Mouse (Mus musculus): ENCODE results near the gene Aipl1. TPM values are rescaled to one million over a fixed set of nuclear protein-coding genes. Genes with fewer than 3 reads are reported as not detected.

Aipl1 gene
- polyA plus RNA-seq, 1 experiment from 2014 or later = 0.09 TPM

- Histone ChIP-seq H3K4me3 (ENCODE audit: low read length) (no peak overlapping the region), H3K9ac (ENCODE audit: low read depth, low read length) (no peak overlapping the region), H3K36me3 (ENCODE audit: control insufficient read depth, insufficient read depth, low read length) (no peaks in the 10 kb centered on the region), H3K4me2 (replicated peaks; ENCODE audit: low read depth, low read length) (no peak overlapping the region), H3K27ac (ENCODE audit: low read depth, low read length) (no peak overlapping the region), H3K4me1 (ENCODE audit: control insufficient read depth, insufficient read depth, low read length) (no peaks in the 10 kb centered on the region), H3K27me3 (ENCODE audit: control insufficient read depth, insufficient read depth, low read length) (peaks cover 10% of the 10 kb centered on the region), H3K9me3 (ENCODE audit: control insufficient read depth, low read length) (no peaks in the 10 kb centered on the region)
- WGBS = 20% methylated on average over 23 of the region's 23 CpGs
- no peak for ATAC-seq (ENCODE audit: low FRiP score, low TSS enrichment)
Observed at GRCm38 (mm10) chr11:72029143-72029542, 8.2 kb downstream of the Aipl1 start.

DNA sequence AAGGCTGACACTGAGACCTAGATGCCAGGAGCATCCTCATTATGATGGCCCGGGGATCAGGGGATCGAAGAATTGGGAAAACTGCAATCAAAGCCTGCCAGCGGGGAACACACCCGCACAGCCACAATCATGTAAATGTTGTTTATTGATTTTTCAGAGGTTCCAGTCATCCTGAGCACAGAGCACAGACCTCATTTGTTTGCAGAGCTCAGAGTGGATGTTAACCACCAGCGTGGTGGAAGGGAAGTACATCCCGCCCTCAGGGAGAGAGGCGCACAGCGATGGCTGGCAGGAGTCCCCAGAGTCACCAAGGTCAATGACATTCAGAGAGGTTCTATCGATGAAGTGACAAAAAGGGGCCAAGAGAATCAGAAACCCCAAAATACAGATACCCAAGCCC lies 9.5 kb downstream of the Aipl1 start:
- peaks cover 10% of the 10 kb centered on the region for H3K27me3 ChIP-seq (ENCODE audit: control insufficient read depth, insufficient read depth, low read length)
- ATAC-seq (ENCODE audit: low FRiP score, low TSS enrichment) = no peak
- 92% methylated on average over 9 of the region's 9 CpGs for WGBS

GRCm38 (mm10) chr11:72026516-72026915 lies 10.8 kb downstream of the Aipl1 start:
- Histone ChIP-seq H3K9me3 (ENCODE audit: control insufficient read depth, low read length) (no peaks in the 10 kb centered on the region), H3K4me3 (ENCODE audit: low read length) (no peak overlapping the region), H3K9ac (ENCODE audit: low read depth, low read length) (no peak overlapping the region), H3K27ac (ENCODE audit: low read depth, low read length) (no peak overlapping the region), H3K36me3 (ENCODE audit: control insufficient read depth, insufficient read depth, low read length) (no peaks in the 10 kb centered on the region), H3K4me2 (replicated peaks; ENCODE audit: low read depth, low read length) (no peak overlapping the region), H3K27me3 (ENCODE audit: control insufficient read depth, insufficient read depth, low read length) (peaks cover 10% of the 10 kb centered on the region), H3K4me1 (ENCODE audit: control insufficient read depth, insufficient read depth, low read length) (no peaks in the 10 kb centered on the region)
- 63% methylated on average over 9 of the region's 9 CpGs for WGBS
- no peak for ATAC-seq (ENCODE audit: low FRiP score, low TSS enrichment)

More for the DNA sequence above, 9.5 kb downstream of the Aipl1 start:
- Histone ChIP-seq H3K4me1 (ENCODE audit: control insufficient read depth, insufficient read depth, low read length) (no peaks in the 10 kb centered on the region), H3K36me3 (ENCODE audit: control insufficient read depth, insufficient read depth, low read length) (no peaks in the 10 kb centered on the region), H3K9me3 (ENCODE audit: control insufficient read depth, low read length) (no peaks in the 10 kb centered on the region), H3K27ac (ENCODE audit: low read depth, low read length) (no peak overlapping the region), H3K4me3 (ENCODE audit: low read length) (no peak overlapping the region), H3K4me2 (replicated peaks; ENCODE audit: low read depth, low read length) (no peak overlapping the region), H3K9ac (ENCODE audit: low read depth, low read length) (no peak overlapping the region)

DNA sequence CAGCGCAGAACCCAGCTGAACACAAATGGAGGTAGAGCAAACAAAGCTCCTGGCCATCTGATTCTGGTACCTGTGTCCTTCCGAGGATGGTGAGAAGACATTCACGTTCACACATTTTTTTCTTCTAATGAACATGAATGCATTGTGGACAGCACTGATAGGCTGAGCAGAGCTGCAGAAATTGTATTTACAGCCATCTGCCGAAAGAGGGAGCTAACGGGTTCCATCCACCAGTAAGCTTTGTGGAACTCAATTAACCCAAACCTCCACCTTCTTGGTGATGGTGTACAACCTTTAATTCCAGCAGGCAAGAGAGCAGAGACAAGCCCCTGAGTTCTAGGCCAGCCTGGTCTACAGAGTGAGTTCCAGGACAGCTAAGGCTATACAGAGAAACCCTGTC lies 11.5 kb downstream of the Aipl1 start:
- ATAC-seq (ENCODE audit: low FRiP score, low TSS enrichment) = no peak
- Histone ChIP-seq H3K27me3 (ENCODE audit: control insufficient read depth, insufficient read depth, low read length) (peaks cover 10% of the 10 kb centered on the region), H3K27ac (ENCODE audit: low read depth, low read length) (no peak overlapping the region), H3K9me3 (ENCODE audit: control insufficient read depth, low read length) (no peaks in the 10 kb centered on the region), H3K4me2 (replicated peaks; ENCODE audit: low read depth, low read length) (no peak overlapping the region), H3K4me1 (ENCODE audit: control insufficient read depth, insufficient read depth, low read length) (no peaks in the 10 kb centered on the region), H3K36me3 (ENCODE audit: control insufficient read depth, insufficient read depth, low read length) (no peaks in the 10 kb centered on the region), H3K9ac (ENCODE audit: low read depth, low read length) (no peak overlapping the region), H3K4me3 (ENCODE audit: low read length) (no peak overlapping the region)
- WGBS = 47% methylated on average over 5 of the region's 5 CpGs

- no peak overlapping the region for H3K9ac ChIP-seq (ENCODE audit: low read depth, low read length)
- H3K27ac ChIP-seq (ENCODE audit: low read depth, low read length) = no peak overlapping the region
- H3K4me2 ChIP-seq (replicated peaks; ENCODE audit: low read depth, low read length) = no peak overlapping the region
- peaks cover 4% of the 10 kb centered on the region for H3K27me3 ChIP-seq (ENCODE audit: control insufficient read depth, insufficient read depth, low read length)
- H3K4me3 ChIP-seq (ENCODE audit: low read length) = no peak overlapping the region
- H3K4me1 ChIP-seq (ENCODE audit: control insufficient read depth, insufficient read depth, low read length) = no peaks in the 10 kb centered on the region
- ATAC-seq (ENCODE audit: low FRiP score, low TSS enrichment) = no peak
- WGBS = 16% methylated on average over 5 of the region's 5 CpGs
- H3K9me3 ChIP-seq (ENCODE audit: control insufficient read depth, low read length) = no peaks in the 10 kb centered on the region
- no peaks in the 10 kb centered on the region for H3K36me3 ChIP-seq (ENCODE audit: control insufficient read depth, insufficient read depth, low read length)
Observed at GRCm38 (mm10) chr11:72024193-72024781, 13.0 kb downstream of the Aipl1 start.

DNA sequence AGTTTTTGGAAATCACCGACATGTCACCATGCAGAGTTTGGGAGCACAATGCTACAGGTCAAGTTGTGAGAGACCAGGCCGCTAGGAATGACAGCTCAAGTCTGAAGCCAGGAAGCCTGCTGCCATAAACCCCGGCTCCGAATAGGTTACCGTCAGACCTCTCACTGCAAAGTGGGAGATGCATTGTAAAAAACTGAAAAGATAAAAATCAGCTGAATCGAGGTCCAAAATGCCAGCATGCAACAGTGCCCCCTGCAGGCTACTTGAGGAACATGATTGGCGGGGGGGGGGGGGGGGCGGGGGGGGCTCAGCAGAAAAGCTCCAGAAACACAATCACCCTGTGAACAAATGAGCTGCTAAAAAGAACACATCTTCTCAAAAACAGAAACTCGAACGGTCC lies 13.7 kb downstream of the Aipl1 start:
- ATAC-seq (ENCODE audit: low FRiP score, low TSS enrichment) = no peak
- H3K36me3 ChIP-seq (ENCODE audit: control insufficient read depth, insufficient read depth, low read length) = no peaks in the 10 kb centered on the region
- H3K27me3 ChIP-seq (ENCODE audit: control insufficient read depth, insufficient read depth, low read length) = no peaks in the 10 kb centered on the region; the same call in 1 of the 2 replicates
- H3K9me3 ChIP-seq (ENCODE audit: control insufficient read depth, low read length) = no peaks in the 10 kb centered on the region
- H3K4me2 ChIP-seq (replicated peaks; ENCODE audit: low read depth, low read length) = no peak overlapping the region
- 26% methylated on average over 9 of the region's 10 CpGs for WGBS
- H3K4me1 ChIP-seq (ENCODE audit: control insufficient read depth, insufficient read depth, low read length) = no peaks in the 10 kb centered on the region
- no peak overlapping the region for H3K27ac ChIP-seq (ENCODE audit: low read depth, low read length)
- H3K4me3 ChIP-seq (ENCODE audit: low read length) = no peak overlapping the region
- H3K9ac ChIP-seq (ENCODE audit: low read depth, low read length) = no peak overlapping the region

DNA sequence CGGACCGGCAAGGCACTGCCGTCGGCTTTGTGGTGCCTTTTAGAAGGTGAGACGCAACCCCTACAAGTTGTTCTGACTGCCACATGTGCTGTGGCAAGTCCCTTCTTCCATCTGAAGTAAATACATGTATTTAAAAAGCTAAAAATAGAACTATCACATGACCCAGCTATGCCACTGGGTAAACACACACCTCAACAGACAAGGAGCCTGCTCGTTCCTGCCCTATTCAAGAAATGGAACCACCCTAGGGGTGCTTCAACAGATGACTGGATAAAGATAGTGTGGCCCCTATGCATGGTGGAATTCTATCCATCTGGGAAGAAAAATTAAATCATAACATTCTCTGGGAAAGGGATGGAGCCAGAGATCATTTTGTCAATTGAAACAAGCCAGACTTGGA lies 14.5 kb downstream of the Aipl1 start:
- Histone ChIP-seq H3K4me3 (ENCODE audit: low read length) (no peak overlapping the region), H3K9me3 (ENCODE audit: control insufficient read depth, low read length) (no peaks in the 10 kb centered on the region), H3K36me3 (ENCODE audit: control insufficient read depth, insufficient read depth, low read length) (no peaks in the 10 kb centered on the region), H3K27ac (ENCODE audit: low read depth, low read length) (no peak overlapping the region), H3K4me2 (replicated peaks; ENCODE audit: low read depth, low read length) (no peak overlapping the region), H3K4me1 (ENCODE audit: control insufficient read depth, insufficient read depth, low read length) (no peaks in the 10 kb centered on the region), H3K9ac (ENCODE audit: low read depth, low read length) (no peak overlapping the region), H3K27me3 (ENCODE audit: control insufficient read depth, insufficient read depth, low read length) (no peaks in the 10 kb centered on the region; the same call in 1 of the 2 replicates)
- 87% methylated on average over 6 of the region's 6 CpGs for WGBS
- no peak for ATAC-seq (ENCODE audit: low FRiP score, low TSS enrichment)

DNA sequence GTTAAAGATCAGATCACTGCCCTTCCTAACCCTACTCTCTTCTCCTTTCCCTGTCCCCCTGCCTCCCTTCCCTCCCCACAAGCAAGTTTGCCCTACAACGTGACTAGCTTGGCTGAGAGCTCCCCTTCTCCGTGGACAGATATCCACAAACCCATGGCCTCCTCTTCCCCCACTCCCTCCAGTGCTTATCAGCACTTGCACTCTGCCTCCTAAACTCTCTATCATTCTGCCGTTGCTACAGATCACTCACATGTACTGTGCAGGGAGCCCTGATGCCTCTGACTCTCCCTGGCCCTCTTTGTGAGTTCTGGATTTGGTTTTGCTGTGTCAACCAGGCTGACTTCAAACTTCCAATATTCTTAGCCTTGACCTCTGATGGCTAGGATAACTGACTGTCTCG lies 16.3 kb downstream of the Aipl1 start:
- no peak overlapping the region for H3K27ac ChIP-seq (ENCODE audit: low read depth, low read length)
- WGBS = 72% methylated on average over 4 of the region's 4 CpGs
- no peak for ATAC-seq (ENCODE audit: low FRiP score, low TSS enrichment)
- H3K9me3 ChIP-seq (ENCODE audit: control insufficient read depth, low read length) = no peaks in the 10 kb centered on the region
- H3K4me2 ChIP-seq (replicated peaks; ENCODE audit: low read depth, low read length) = no peak overlapping the region
- no peaks in the 10 kb centered on the region for H3K36me3 ChIP-seq (ENCODE audit: control insufficient read depth, insufficient read depth, low read length)
- H3K27me3 ChIP-seq (ENCODE audit: control insufficient read depth, insufficient read depth, low read length) = no peaks in the 10 kb centered on the region
- no peaks in the 10 kb centered on the region for H3K4me1 ChIP-seq (ENCODE audit: control insufficient read depth, insufficient read depth, low read length)
- H3K9ac ChIP-seq (ENCODE audit: low read depth, low read length) = no peak overlapping the region
- no peak overlapping the region for H3K4me3 ChIP-seq (ENCODE audit: low read length)

GRCm38 (mm10) chr11:72017253-72017601 lies 20.1 kb downstream of the Aipl1 start:
- no peak overlapping the region for H3K27ac ChIP-seq (ENCODE audit: low read depth, low read length)
- no peak overlapping the region for H3K9ac ChIP-seq (ENCODE audit: low read depth, low read length)
- no peak for ATAC-seq (ENCODE audit: low FRiP score, low TSS enrichment)
- H3K27me3 ChIP-seq (ENCODE audit: control insufficient read depth, insufficient read depth, low read length) = peaks cover under 1% of the 10 kb centered on the region; the same call in 1 of the 2 replicates
- no peak overlapping the region for H3K4me2 ChIP-seq (replicated peaks; ENCODE audit: low read depth, low read length)
- H3K36me3 ChIP-seq (ENCODE audit: control insufficient read depth, insufficient read depth, low read length) = no peaks in the 10 kb centered on the region
- H3K4me1 ChIP-seq (ENCODE audit: control insufficient read depth, insufficient read depth, low read length) = no peaks in the 10 kb centered on the region
- H3K4me3 ChIP-seq (ENCODE audit: low read length) = no peak overlapping the region
- no peaks in the 10 kb centered on the region for H3K9me3 ChIP-seq (ENCODE audit: control insufficient read depth, low read length)
- 82% methylated on average over 9 of the region's 9 CpGs for WGBS
